Mouse (Mus musculus): Measurements from ENCODE around the gene Plk2. TPM values are rescaled to one million over a fixed set of nuclear protein-coding genes. Genes with fewer than 3 reads are reported as not detected.
A peak's percentile ranks its signal among the peaks of the same experiment; 100 is the strongest.
"Not testable (repeated sequence)": the region's sequence is repeated elsewhere in the genome, so short reads cannot be mapped to it uniquely, and the experiment has no call there.

Gene Plk2
- 10.8 and 11.9 TPM in 2 replicates for polyA plus RNA-seq (2015; fragmentation: Nextera tagmentation; extraction: Ambion mirVana)

GRCm38 (mm10) chr13:110394291-110395178, at the start of gene Plk2:
Gene Plk2 (plus strand): TSS chr13:110395046.
- Histone ChIP-seq H3K4me3 (ENCODE audit: low read depth, low read length) (peak within 1 kb of the TSS; percentile 65), H3K9me3 (replicated peaks; ENCODE audit: control insufficient read depth, low read length) (no peaks in the 10 kb centered on the region), H3K27ac (ENCODE audit: low read length) (peak within 1 kb of the TSS; percentile 50; the same call in 1 of the 2 replicates), H3K27me3 (ENCODE audit: control insufficient read depth, insufficient read depth, low read depth, low read length) (peaks cover 27% of the 10 kb centered on the region), H3K9ac (ENCODE audit: low read depth, low read length) (peak within 1 kb of the TSS; percentile 60), H3K4me1 (ENCODE audit: control insufficient read depth, low read depth, low read length) (no peaks in the 10 kb centered on the region), H3K36me3 (ENCODE audit: control insufficient read depth, insufficient read depth) (no peaks in the 10 kb centered on the region; the same call in 1 of the 2 replicates), H3K4me2 (ENCODE audit: low read depth, low read length) (peak within 1 kb of the TSS; percentile 82)
- WGBS (ENCODE audit: insufficient replicate concordance) = under 1% methylated on average over 71 of the region's 71 CpGs
- peak; percentile 88 for ATAC-seq (ENCODE audit: low read depth)

GRCm38 (mm10) chr13:110346707-110347106, 48.1 kb upstream of the Plk2 start:
- WGBS (ENCODE audit: insufficient replicate concordance) = 24% methylated on average over 7 of the region's 7 CpGs
- Histone ChIP-seq H3K27ac (ENCODE audit: low read length) (no peak overlapping the region), H3K27me3 (ENCODE audit: control insufficient read depth, insufficient read depth, low read depth, low read length) (no peaks in the 10 kb centered on the region), H3K4me2 (ENCODE audit: low read depth, low read length) (no peak overlapping the region), H3K9me3 (replicated peaks; ENCODE audit: control insufficient read depth, low read length) (no peaks in the 10 kb centered on the region), H3K4me3 (ENCODE audit: low read depth, low read length) (no peak overlapping the region), H3K4me1 (ENCODE audit: control insufficient read depth, low read depth, low read length) (no peaks in the 10 kb centered on the region; the same call in 1 of the 2 replicates), H3K36me3 (ENCODE audit: control insufficient read depth, insufficient read depth) (no peaks in the 10 kb centered on the region), H3K9ac (ENCODE audit: low read depth, low read length) (no peak overlapping the region)
- ATAC-seq (ENCODE audit: low read depth) = no peak

GRCm38 (mm10) chr13:110351051-110351450, 43.8 kb upstream of the Plk2 start:
- H3K9ac ChIP-seq (ENCODE audit: low read depth, low read length) = no peak overlapping the region
- no peak overlapping the region for H3K4me3 ChIP-seq (ENCODE audit: low read depth, low read length)
- 66% methylated on average over 6 of the region's 6 CpGs for WGBS (ENCODE audit: insufficient replicate concordance)
- no peak overlapping the region for H3K4me2 ChIP-seq (ENCODE audit: low read depth, low read length)
- ATAC-seq (ENCODE audit: low read depth) = no peak
- no peak overlapping the region for H3K27ac ChIP-seq (ENCODE audit: low read length)
- H3K4me1 ChIP-seq (ENCODE audit: control insufficient read depth, low read depth, low read length) = no peaks in the 10 kb centered on the region; the same call in 1 of the 2 replicates
- no peaks in the 10 kb centered on the region for H3K27me3 ChIP-seq (ENCODE audit: control insufficient read depth, insufficient read depth, low read depth, low read length)
- H3K36me3 ChIP-seq (ENCODE audit: control insufficient read depth, insufficient read depth) = no peaks in the 10 kb centered on the region
- no peaks in the 10 kb centered on the region for H3K9me3 ChIP-seq (replicated peaks; ENCODE audit: control insufficient read depth, low read length)

- H3K9ac ChIP-seq (ENCODE audit: low read depth, low read length) = no peak within 1 kb of the TSS
- peak within 1 kb of the TSS; percentile 3; the same call in 1 of the 2 replicates for H3K4me2 ChIP-seq (ENCODE audit: low read depth, low read length)
- ATAC-seq (ENCODE audit: low read depth) = no peak
- no peaks in the 10 kb centered on the region for H3K4me1 ChIP-seq (ENCODE audit: control insufficient read depth, low read depth, low read length)
- no peaks in the 10 kb centered on the region for H3K36me3 ChIP-seq (ENCODE audit: control insufficient read depth, insufficient read depth)
- H3K27ac ChIP-seq (ENCODE audit: low read length) = no peak within 1 kb of the TSS
- H3K4me3 ChIP-seq (ENCODE audit: low read depth, low read length) = peak within 1 kb of the TSS; percentile 36
- WGBS (ENCODE audit: insufficient replicate concordance) = 20% methylated on average over 2 of the region's 2 CpGs
- no peaks in the 10 kb centered on the region for H3K9me3 ChIP-seq (replicated peaks; ENCODE audit: control insufficient read depth, low read length)
- no peaks in the 10 kb centered on the region for H3K27me3 ChIP-seq (ENCODE audit: control insufficient read depth, insufficient read depth, low read depth, low read length)
Measured at GRCm38 (mm10) chr13:110356941-110357340, 37.9 kb upstream of the Plk2 start, which contains the start of gene Gapt. Gene Gapt (minus strand): TSS chr13:110357199.

- Histone ChIP-seq H3K27me3 (ENCODE audit: control insufficient read depth, insufficient read depth, low read depth, low read length) (no peaks in the 10 kb centered on the region), H3K27ac (ENCODE audit: low read length) (no peak overlapping the region), H3K4me3 (ENCODE audit: low read depth, low read length) (no peak overlapping the region), H3K9ac (ENCODE audit: low read depth, low read length) (no peak overlapping the region), H3K4me2 (ENCODE audit: low read depth, low read length) (no peak overlapping the region), H3K9me3 (replicated peaks; ENCODE audit: control insufficient read depth, low read length) (no peaks in the 10 kb centered on the region), H3K36me3 (ENCODE audit: control insufficient read depth, insufficient read depth) (no peaks in the 10 kb centered on the region), H3K4me1 (ENCODE audit: control insufficient read depth, low read depth, low read length) (peaks cover 3% of the 10 kb centered on the region; the same call in 1 of the 2 replicates)
- ATAC-seq (ENCODE audit: low read depth) = no peak
- WGBS (ENCODE audit: insufficient replicate concordance) = 21% methylated on average over 6 of the region's 6 CpGs
Measured at GRCm38 (mm10) chr13:110363722-110364121, 31.1 kb upstream of the Plk2 start.

- H3K27ac ChIP-seq (ENCODE audit: low read length) = peak overlapping the region; percentile 33
- WGBS (ENCODE audit: insufficient replicate concordance) = 43% methylated on average over 3 of the region's 3 CpGs
Measured at GRCm38 (mm10) chr13:110366477-110366876, 28.4 kb upstream of the Plk2 start.

DNA sequence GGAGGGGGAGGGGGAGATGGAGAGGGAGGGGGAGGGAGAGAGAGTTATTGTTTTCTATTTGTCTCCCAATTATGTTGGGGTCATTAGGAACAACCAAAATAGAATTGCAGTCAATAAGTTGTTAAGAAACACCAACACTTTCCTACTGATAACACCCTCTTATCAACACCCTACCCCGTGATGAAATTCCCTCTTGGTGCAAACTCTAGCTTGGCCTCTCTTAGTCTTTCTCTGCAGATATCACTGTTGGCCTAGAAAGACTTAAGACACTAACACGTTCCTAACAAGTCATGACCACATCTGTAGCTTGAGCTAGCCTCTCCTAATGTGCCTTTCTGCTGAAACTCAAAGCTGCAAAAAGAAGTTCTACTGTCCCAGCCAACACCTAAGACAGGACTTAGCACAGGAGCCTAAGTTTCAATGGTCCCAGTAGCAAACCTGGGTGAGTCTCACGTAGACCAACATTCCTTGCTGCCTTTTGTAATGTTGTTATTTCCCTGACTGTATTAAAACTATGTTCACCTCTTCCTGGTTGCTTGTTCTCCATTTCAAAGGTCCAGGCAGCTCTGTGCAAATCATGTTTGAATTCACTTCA, 26.8 kb upstream of the Plk2 start:
- peak; percentile 59 for ATAC-seq (ENCODE audit: low read depth)
- no peak overlapping the region for H3K27ac ChIP-seq (ENCODE audit: low read length)
- H3K4me2 ChIP-seq (ENCODE audit: low read depth, low read length) = no peak overlapping the region
- no peaks in the 10 kb centered on the region for H3K27me3 ChIP-seq (ENCODE audit: control insufficient read depth, insufficient read depth, low read depth, low read length)
- peaks cover 3% of the 10 kb centered on the region; the same call in 1 of the 2 replicates for H3K4me1 ChIP-seq (ENCODE audit: control insufficient read depth, low read depth, low read length)
- no peaks in the 10 kb centered on the region for H3K9me3 ChIP-seq (replicated peaks; ENCODE audit: control insufficient read depth, low read length)
- no peak overlapping the region for H3K4me3 ChIP-seq (ENCODE audit: low read depth, low read length)
- 52% methylated on average over 3 of the region's 3 CpGs for WGBS (ENCODE audit: insufficient replicate concordance)
- no peak overlapping the region for H3K9ac ChIP-seq (ENCODE audit: low read depth, low read length)
- no peaks in the 10 kb centered on the region for H3K36me3 ChIP-seq (ENCODE audit: control insufficient read depth, insufficient read depth)

More at GRCm38 (mm10) chr13:110366477-110366876, 28.4 kb upstream of the Plk2 start:
- Histone ChIP-seq H3K4me2 (ENCODE audit: low read depth, low read length) (no peak overlapping the region; the same call in 1 of the 2 replicates), H3K9me3 (replicated peaks; ENCODE audit: control insufficient read depth, low read length) (no peaks in the 10 kb centered on the region), H3K9ac (ENCODE audit: low read depth, low read length) (no peak overlapping the region), H3K4me3 (ENCODE audit: low read depth, low read length) (no peak overlapping the region), H3K27me3 (ENCODE audit: control insufficient read depth, insufficient read depth, low read depth, low read length) (no peaks in the 10 kb centered on the region), H3K4me1 (ENCODE audit: control insufficient read depth, low read depth, low read length) (peaks cover 3% of the 10 kb centered on the region; the same call in 1 of the 2 replicates), H3K36me3 (ENCODE audit: control insufficient read depth, insufficient read depth) (no peaks in the 10 kb centered on the region)
- peak; percentile 62 for ATAC-seq (ENCODE audit: low read depth)

- not testable (repeated sequence) for H3K27ac ChIP-seq (ENCODE audit: low read length); H3K4me1 ChIP-seq (ENCODE audit: control insufficient read depth, low read depth, low read length); ATAC-seq (ENCODE audit: low read depth); H3K36me3 ChIP-seq (ENCODE audit: control insufficient read depth, insufficient read depth); H3K27me3 ChIP-seq (ENCODE audit: control insufficient read depth, insufficient read depth, low read depth, low read length); H3K9ac ChIP-seq (ENCODE audit: low read depth, low read length); H3K4me2 ChIP-seq (ENCODE audit: low read depth, low read length); H3K4me3 ChIP-seq (ENCODE audit: low read depth, low read length); H3K9me3 ChIP-seq (replicated peaks; ENCODE audit: control insufficient read depth, low read length)
- WGBS (ENCODE audit: insufficient replicate concordance) = 40% methylated on average over 6 of the region's 6 CpGs
Measured at GRCm38 (mm10) chr13:110368556-110369040, 26.2 kb upstream of the Plk2 start.

Measured in liver, embryonic 16.5 days (tissue).